Mouse (Mus musculus): Measurements from ENCODE around the gene Acp5. TPM values are rescaled to one million over a fixed set of nuclear protein-coding genes. Genes with fewer than 3 reads are reported as not detected.

Gene Acp5
- polyA plus RNA-seq, 1 experiment from 2014 or later: 3.6 TPM

- Histone ChIP-seq H3K4me2 (ENCODE audit: low read length) (no peak overlapping the region), H3K4me1 (ENCODE audit: control insufficient read depth in 2 of 2, insufficient read depth in 2 of 2, low read length in 2 of 2) (0 out of 4 replicates have a peak, but pooled peaks cover 0 to under 1% of the 10 kb centered on the region in 2 experiments), H3K27me3 (ENCODE audit: control insufficient read depth, insufficient read depth, low read length) (peaks cover 6% of the 10 kb centered on the region; the same call in 1 of the 2 replicates), H3K9me3 (ENCODE audit: control insufficient read depth, low read length) (no peaks in the 10 kb centered on the region; the same call in 1 of the 2 replicates), H3K9ac (ENCODE audit: low read length) (no peak overlapping the region), H3K4me3 (ENCODE audit: control insufficient read depth in 1 of 2, insufficient read depth in 1 of 2, low read depth in 1 of 2, low read length in 2 of 2) (no peak overlapping the region), H3K27ac (replicated peaks in 1 of 2; ENCODE audit: control insufficient read depth in 1 of 2, insufficient read depth in 1 of 2, low read depth in 2 of 2, low read length in 2 of 2) (no peak overlapping the region), H3K36me3 (ENCODE audit: control insufficient read depth, insufficient read depth, low read length) (peaks cover 4% of the 10 kb centered on the region)
- no peak for ATAC-seq (ENCODE audit: insufficient number of reproducible peaks, insufficient read depth, low FRiP score, low read depth)
- 80% methylated on average over 7 of the region's 7 CpGs for WGBS
These were observed 27.4 kb upstream of the Acp5 start for GRCm38 (mm10) chr9:22162912-22163311.

GRCm38 (mm10) chr9:22162305-22162704, 26.8 kb upstream of the Acp5 start:
- Histone ChIP-seq H3K9ac (ENCODE audit: low read length) (no peak overlapping the region), H3K36me3 (ENCODE audit: control insufficient read depth, insufficient read depth, low read length) (peaks cover 6% of the 10 kb centered on the region), H3K9me3 (ENCODE audit: control insufficient read depth, low read length) (no peaks in the 10 kb centered on the region; the same call in 1 of the 2 replicates), H3K4me3 (ENCODE audit: control insufficient read depth in 1 of 2, insufficient read depth in 1 of 2, low read depth in 1 of 2, low read length in 2 of 2) (no peak overlapping the region), H3K4me1 (ENCODE audit: control insufficient read depth in 2 of 2, insufficient read depth in 2 of 2, low read length in 2 of 2) (peaks cover 4 to 6% of the 10 kb centered on the region in 2 experiments; a peak in 3 of 4 replicates), H3K4me2 (ENCODE audit: low read length) (no peak overlapping the region), H3K27ac (replicated peaks in 1 of 2; ENCODE audit: control insufficient read depth in 1 of 2, insufficient read depth in 1 of 2, low read depth in 2 of 2, low read length in 2 of 2) (no peak overlapping the region), H3K27me3 (ENCODE audit: control insufficient read depth, insufficient read depth, low read length) (peaks cover 6% of the 10 kb centered on the region; the same call in 1 of the 2 replicates)
- no peak for ATAC-seq (ENCODE audit: insufficient number of reproducible peaks, insufficient read depth, low FRiP score, low read depth)
- 78% methylated on average over 9 of the region's 9 CpGs for WGBS

- Histone ChIP-seq H3K27me3 (ENCODE audit: control insufficient read depth, insufficient read depth, low read length) (peaks cover 6% of the 10 kb centered on the region; the same call in 1 of the 2 replicates), H3K4me1 (ENCODE audit: control insufficient read depth in 2 of 2, insufficient read depth in 2 of 2, low read length in 2 of 2) (peaks cover 4 to 7% of the 10 kb centered on the region in 2 experiments; a peak in 3 of 4 replicates), H3K36me3 (ENCODE audit: control insufficient read depth, insufficient read depth, low read length) (peaks cover 6% of the 10 kb centered on the region), H3K4me2 (ENCODE audit: low read length) (no peak overlapping the region), H3K4me3 (ENCODE audit: control insufficient read depth in 1 of 2, insufficient read depth in 1 of 2, low read depth in 1 of 2, low read length in 2 of 2) (no peak overlapping the region), H3K9me3 (ENCODE audit: control insufficient read depth, low read length) (no peaks in the 10 kb centered on the region), H3K27ac (replicated peaks in 1 of 2; ENCODE audit: control insufficient read depth in 1 of 2, insufficient read depth in 1 of 2, low read depth in 2 of 2, low read length in 2 of 2) (no peak overlapping the region), H3K9ac (ENCODE audit: low read length) (no peak overlapping the region)
- ATAC-seq (ENCODE audit: insufficient number of reproducible peaks, insufficient read depth, low FRiP score, low read depth): no peak
- WGBS: 29% methylated on average over 6 of the region's 6 CpGs
These were observed 25.8 kb upstream of the Acp5 start for GRCm38 (mm10) chr9:22161299-22161698.

GRCm38 (mm10) chr9:22157516-22158265, 22.2 kb upstream of the Acp5 start:
- Histone ChIP-seq H3K9ac (ENCODE audit: low read length) (peak overlapping the region; percentile 87), H3K4me3 (ENCODE audit: control insufficient read depth in 1 of 2, insufficient read depth in 1 of 2, low read depth in 1 of 2, low read length in 2 of 2) (peak overlapping the region; percentile 75 to 92), H3K9me3 (ENCODE audit: control insufficient read depth, low read length) (no peaks in the 10 kb centered on the region), H3K4me1 (ENCODE audit: control insufficient read depth in 2 of 2, insufficient read depth in 2 of 2, low read length in 2 of 2) (peaks cover 7 to 11% of the 10 kb centered on the region in 2 experiments; a peak in 3 of 4 replicates), H3K36me3 (ENCODE audit: control insufficient read depth, insufficient read depth, low read length) (peaks cover 6% of the 10 kb centered on the region), H3K4me2 (ENCODE audit: low read length) (peak overlapping the region; percentile 76), H3K27ac (replicated peaks in 1 of 2; ENCODE audit: control insufficient read depth in 1 of 2, insufficient read depth in 1 of 2, low read depth in 2 of 2, low read length in 2 of 2) (no peak overlapping the region), H3K27me3 (ENCODE audit: control insufficient read depth, insufficient read depth, low read length) (0 out of 2 replicates have a peak, but pooled peaks cover 3% of the 10 kb centered on the region)
- ATAC-seq (ENCODE audit: insufficient number of reproducible peaks, insufficient read depth, low FRiP score, low read depth): no peak
- 49% methylated on average over 34 of the region's 34 CpGs for WGBS

- Histone ChIP-seq H3K27ac (replicated peaks in 1 of 2; ENCODE audit: control insufficient read depth in 1 of 2, insufficient read depth in 1 of 2, low read depth in 2 of 2, low read length in 2 of 2) (peak within 1 kb of the TSS; percentile 87 to 92), H3K4me1 (ENCODE audit: control insufficient read depth in 2 of 2, insufficient read depth in 2 of 2, low read length in 2 of 2) (peaks cover 7 to 11% of the 10 kb centered on the region in 2 experiments; a peak in 3 of 4 replicates), H3K9ac (ENCODE audit: low read length) (peak within 1 kb of the TSS; percentile 87), H3K4me3 (ENCODE audit: control insufficient read depth in 1 of 2, insufficient read depth in 1 of 2, low read depth in 1 of 2, low read length in 2 of 2) (peak within 1 kb of the TSS; percentile 75 to 92), H3K36me3 (ENCODE audit: control insufficient read depth, insufficient read depth, low read length) (peaks cover 6% of the 10 kb centered on the region), H3K9me3 (ENCODE audit: control insufficient read depth, low read length) (no peaks in the 10 kb centered on the region), H3K4me2 (ENCODE audit: low read length) (peak within 1 kb of the TSS; percentile 76), H3K27me3 (ENCODE audit: control insufficient read depth, insufficient read depth, low read length) (0 out of 2 replicates have a peak, but pooled peaks cover 3% of the 10 kb centered on the region)
- WGBS: under 1% methylated on average over 65 of the region's 65 CpGs
- peak; percentile 98 for ATAC-seq (ENCODE audit: insufficient number of reproducible peaks, insufficient read depth, low FRiP score, low read depth)
These were observed 21.2 kb upstream of the Acp5 start, which contains the start of gene Pigyl for GRCm38 (mm10) chr9:22156497-22157245. Gene Pigyl (plus strand): TSS chr9:22156846.

GRCm38 (mm10) chr9:22155614-22156013, 20.1 kb upstream of the Acp5 start:
- Histone ChIP-seq H3K9ac (ENCODE audit: low read length) (no peak overlapping the region), H3K9me3 (ENCODE audit: control insufficient read depth, low read length) (no peaks in the 10 kb centered on the region), H3K27me3 (ENCODE audit: control insufficient read depth, insufficient read depth, low read length) (0 out of 2 replicates have a peak, but pooled peaks cover 3% of the 10 kb centered on the region), H3K27ac (replicated peaks in 1 of 2; ENCODE audit: control insufficient read depth in 1 of 2, insufficient read depth in 1 of 2, low read depth in 2 of 2, low read length in 2 of 2) (no peak overlapping the region; a peak in 1 of 4 replicates), H3K4me1 (ENCODE audit: control insufficient read depth in 2 of 2, insufficient read depth in 2 of 2, low read length in 2 of 2) (peaks cover 7 to 11% of the 10 kb centered on the region in 2 experiments; a peak in 3 of 4 replicates), H3K4me2 (ENCODE audit: low read length) (peak overlapping the region; percentile 51), H3K4me3 (ENCODE audit: control insufficient read depth in 1 of 2, insufficient read depth in 1 of 2, low read depth in 1 of 2, low read length in 2 of 2) (peak overlapping the region; percentile 8 to 32; a peak in 3 of 4 replicates), H3K36me3 (ENCODE audit: control insufficient read depth, insufficient read depth, low read length) (peaks cover 6% of the 10 kb centered on the region)
- ATAC-seq (ENCODE audit: insufficient number of reproducible peaks, insufficient read depth, low FRiP score, low read depth): no peak; the same call in 1 of the 2 replicates
- WGBS: 15% methylated on average over 10 of the region's 10 CpGs

- ATAC-seq (ENCODE audit: insufficient number of reproducible peaks, insufficient read depth, low FRiP score, low read depth): no peak
- peaks cover 7 to 11% of the 10 kb centered on the region in 2 experiments; a peak in 3 of 4 replicates for H3K4me1 ChIP-seq (ENCODE audit: control insufficient read depth in 2 of 2, insufficient read depth in 2 of 2, low read length in 2 of 2)
- no peak overlapping the region for H3K4me3 ChIP-seq (ENCODE audit: control insufficient read depth in 1 of 2, insufficient read depth in 1 of 2, low read depth in 1 of 2, low read length in 2 of 2)
- H3K27me3 ChIP-seq (ENCODE audit: control insufficient read depth, insufficient read depth, low read length): 0 out of 2 replicates have a peak, but pooled peaks cover 3% of the 10 kb centered on the region
- H3K4me2 ChIP-seq (ENCODE audit: low read length): no peak overlapping the region
- H3K36me3 ChIP-seq (ENCODE audit: control insufficient read depth, insufficient read depth, low read length): peaks cover 6% of the 10 kb centered on the region
- no peak overlapping the region for H3K9ac ChIP-seq (ENCODE audit: low read length)
- H3K27ac ChIP-seq (replicated peaks in 1 of 2; ENCODE audit: control insufficient read depth in 1 of 2, insufficient read depth in 1 of 2, low read depth in 2 of 2, low read length in 2 of 2): no peak overlapping the region
- WGBS: 81% methylated on average over 3 of the region's 3 CpGs
- H3K9me3 ChIP-seq (ENCODE audit: control insufficient read depth, low read length): no peaks in the 10 kb centered on the region
These were observed 18.3 kb upstream of the Acp5 start for GRCm38 (mm10) chr9:22153810-22154209.
